Mouse (Mus musculus): ENCODE results near the gene Sppl2b.

DNA sequence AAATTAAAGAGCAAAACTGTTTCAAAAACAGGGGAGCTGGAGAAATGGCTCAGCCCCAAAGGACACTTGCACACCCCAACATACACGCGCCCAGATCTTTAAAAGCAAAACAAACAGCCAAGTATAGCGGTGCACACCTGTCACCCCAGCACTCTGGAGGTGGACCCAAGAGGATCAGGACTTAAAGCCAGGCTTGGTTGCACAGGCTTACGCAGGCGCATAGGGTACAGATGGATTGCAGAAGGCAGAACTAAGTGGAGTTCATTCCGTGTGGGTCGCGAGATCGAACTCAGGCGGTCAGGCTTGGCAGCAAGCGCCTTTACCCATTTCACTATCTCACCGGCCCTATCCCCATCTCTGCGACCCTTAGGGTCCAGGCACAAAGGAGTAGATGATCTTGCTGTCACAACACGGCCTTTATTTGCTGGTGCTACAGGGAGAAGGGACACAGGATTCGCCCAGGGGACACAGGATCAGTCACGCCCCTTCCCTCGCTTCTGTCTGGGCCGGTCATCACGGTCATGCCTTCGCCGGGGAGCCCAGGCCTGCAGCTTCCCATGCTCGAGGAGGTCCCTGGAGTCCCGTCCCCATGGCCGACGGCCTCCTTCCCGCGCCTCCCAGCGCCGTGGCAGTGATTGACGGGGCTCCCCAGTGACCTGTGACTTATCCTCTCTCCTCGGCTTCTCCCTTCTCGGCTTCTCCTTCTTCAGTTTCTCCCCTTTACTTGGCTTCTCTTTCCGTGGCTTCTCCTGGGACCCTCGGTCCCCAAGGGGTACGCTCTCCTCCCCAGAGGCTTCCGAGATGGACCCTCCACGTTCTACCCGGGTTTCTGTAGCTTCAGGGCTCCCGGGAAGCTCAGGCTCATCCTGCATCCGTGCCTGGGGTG, 46.7 kb upstream of the Sppl2b start:
- TF ChIP-seq POLR2A (IDR thresholded peaks at IDR 0.05; ENCODE audit: borderline replicate concordance, control insufficient read depth, low read depth, low read length) (no peak), CTCF (IDR thresholded peaks at IDR 0.05; ENCODE audit: control insufficient read depth, insufficient read depth, low read length) (no peak)

Measured in bone marrow, adult 2 months (tissue).